Mouse (Mus musculus) A20 (cell line): Measurements from ENCODE around the gene Krt88.

ENCODE experiments used
- DNase-seq: peaks from one replicate; pipeline ENCODE4 v3.0.0-alpha.2; 2011; ENCODE audit warnings: low read depth, low spot score

The Krt88 gene

DNA sequence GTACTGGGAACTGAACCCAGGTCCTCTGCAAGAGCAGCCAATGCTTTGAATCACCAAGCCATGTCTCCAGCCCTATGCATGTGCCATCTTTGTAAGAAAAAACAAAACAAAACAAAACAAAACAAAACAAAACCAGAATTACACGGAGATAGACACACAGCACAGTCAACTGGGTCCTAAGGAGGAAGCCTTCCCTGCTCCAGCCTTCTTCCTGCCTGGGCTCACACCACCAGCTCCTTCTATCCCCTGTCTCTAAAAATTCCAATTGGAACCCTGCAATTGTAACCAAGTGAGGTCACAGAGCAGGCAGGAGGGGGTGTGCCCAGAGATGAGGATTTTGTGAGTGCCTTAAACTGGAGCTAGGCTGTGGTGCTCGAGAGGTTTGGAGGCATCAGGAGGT, at the start of gene Krt88:
Krt88 (plus strand) TSS at position 301 of the 400 bp plus-strand sequence.
- DNase-seq: no peak

DNA sequence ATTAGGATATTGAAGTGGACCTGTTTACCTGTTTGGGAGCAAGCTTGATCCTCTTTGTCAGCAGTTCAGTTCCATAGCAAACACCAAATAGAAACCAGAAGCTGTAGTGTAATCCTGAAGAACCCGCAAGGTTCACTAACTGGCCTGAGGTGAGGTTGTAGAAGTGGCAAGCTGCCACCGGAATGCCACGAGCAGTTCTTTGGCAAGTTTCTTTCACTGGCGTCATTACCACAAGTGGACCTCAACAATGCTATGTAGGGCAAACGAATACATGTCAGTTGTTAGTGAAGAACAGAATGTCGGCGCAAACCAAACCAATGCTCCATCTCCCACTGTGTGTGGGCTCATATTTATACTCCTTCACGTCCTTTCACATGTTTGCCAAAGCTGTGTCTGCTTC, 49.3 kb upstream of the Krt88 start:
- DNase-seq: no peak

DNA sequence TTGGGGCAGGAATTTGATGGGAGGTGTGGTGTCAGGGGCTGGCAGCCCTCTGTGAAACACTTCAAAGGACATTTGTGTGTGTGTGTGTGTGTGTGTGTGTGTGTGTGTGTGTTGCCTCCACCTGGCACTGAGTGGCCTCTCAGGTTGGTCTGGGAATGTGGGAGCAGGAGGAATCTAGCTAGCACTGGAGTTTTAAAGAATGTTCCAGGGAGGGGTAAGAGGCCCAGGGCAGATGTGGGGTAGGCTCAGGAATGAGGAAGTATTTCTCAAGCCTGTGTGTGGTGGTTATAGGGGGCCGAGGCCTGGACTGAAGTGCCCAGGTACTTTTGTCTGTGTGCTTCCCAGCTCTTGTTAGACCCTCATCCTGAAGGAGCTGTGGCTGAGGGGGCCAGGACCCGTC, 36.8 kb upstream of the Krt88 start, which contains the start of gene Krt7:
Krt7 (plus strand) TSS at position 269 of the 400 bp plus-strand sequence.
- DNase-seq: no peak

- DNase-seq: no peak
Observed at GRCm38 (mm10) chr15:101412188-101412587, 35.4 kb upstream of the Krt88 start.

- no peak for DNase-seq
Observed at GRCm38 (mm10) chr15:101413916-101414635, 33.5 kb upstream of the Krt88 start.

DNA sequence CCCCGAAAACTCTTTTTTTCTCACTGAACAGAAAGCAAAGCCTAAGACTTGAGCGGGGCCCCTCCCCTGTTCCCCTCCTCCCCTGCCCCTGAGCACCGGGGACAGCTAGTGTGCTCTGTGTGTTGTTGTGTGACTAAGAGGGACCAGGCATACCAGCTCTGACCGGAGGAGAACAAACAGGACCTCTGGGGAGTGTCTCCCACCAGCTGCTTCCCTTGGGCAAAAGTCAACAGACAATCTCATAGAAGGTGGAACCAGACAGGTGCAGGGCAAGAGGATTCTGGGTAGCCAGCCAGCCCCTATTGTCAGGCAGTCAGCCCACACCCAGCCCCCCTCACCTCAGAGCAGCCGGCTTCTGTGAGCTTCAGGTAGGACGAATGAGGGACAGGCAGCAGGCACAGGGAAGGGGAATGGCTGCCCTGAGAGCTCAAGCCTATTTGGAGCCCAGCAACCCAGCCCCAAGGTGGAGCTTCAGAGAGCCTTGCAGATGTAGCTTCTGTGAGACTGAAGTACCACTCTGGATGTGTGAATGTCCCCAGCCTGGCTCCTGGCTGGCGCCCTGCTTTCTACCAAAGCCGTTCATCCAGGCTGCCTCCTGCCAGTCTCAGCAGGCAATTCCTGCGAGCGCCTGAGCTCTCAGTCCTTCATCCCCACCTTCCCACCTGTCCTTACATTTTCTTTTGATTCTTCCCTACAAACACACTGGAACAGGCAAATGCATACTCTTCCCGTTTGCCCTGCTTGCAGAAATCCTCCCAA, 32.6 kb upstream of the Krt88 start:
- no peak for DNase-seq

DNA sequence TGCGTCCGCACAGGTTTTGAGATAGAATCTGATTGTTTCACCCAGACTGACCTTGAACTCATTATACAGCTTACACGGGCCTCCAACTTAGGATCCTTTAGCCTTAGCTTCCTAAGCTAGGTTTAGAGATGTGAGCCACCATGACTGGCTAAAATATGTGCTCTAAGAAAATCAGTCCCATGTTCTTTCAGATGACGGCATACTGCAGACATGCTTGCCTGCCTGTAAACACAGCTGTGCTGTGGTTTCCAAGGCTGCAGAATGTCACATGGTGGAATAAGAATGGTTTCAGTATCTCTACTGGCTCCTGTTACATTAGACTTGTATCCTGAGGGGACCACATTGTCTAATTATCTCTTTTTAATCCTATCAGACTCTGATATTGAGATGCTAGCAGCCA, 28.6 kb upstream of the Krt88 start:
- DNase-seq: no peak

DNA sequence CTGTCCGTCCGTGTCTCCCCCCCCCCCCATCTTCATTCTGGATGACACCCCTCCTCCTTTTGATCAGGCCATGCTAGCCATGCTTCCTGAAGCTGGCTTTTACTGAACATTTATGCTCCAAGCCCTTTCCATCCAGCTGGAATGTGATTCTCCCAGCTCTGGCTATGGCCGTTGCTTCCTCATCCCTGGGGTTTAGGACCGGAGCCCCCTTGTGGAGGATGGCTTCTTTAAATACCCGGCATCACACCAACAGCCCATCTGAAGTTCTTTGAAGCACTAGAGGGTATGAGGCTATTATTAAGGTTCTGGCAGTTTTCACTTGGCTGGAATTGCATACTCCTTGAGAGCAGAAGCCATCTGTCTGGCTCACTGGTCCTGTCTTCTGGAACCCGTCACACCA, 26.6 kb upstream of the Krt88 start:
- no peak for DNase-seq

GRCm38 (mm10) chr15:101424914-101425313, 22.6 kb upstream of the Krt88 start:
- DNase-seq: no peak

DNA sequence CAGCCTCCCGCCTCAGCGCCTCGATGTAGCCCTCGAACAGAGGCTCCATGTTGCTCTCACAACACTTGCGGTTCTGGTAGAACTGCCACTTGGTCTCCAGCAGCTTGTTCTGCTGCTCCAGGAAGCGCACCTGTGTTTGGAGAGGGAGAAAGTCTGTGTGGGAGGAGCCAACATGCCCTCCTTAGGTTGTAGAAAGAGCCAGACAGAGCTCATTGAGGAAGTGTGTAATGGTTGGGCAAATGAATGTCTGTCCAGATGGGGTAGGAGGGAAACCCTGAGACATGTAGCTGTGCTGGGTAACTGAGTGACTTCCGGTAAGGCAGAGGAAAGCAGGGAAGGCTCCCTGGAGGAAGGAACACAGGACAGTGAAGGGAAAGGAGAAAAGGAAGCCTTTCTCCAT, 10.9 kb upstream of the Krt88 start:
- DNase-seq: no peak

DNA sequence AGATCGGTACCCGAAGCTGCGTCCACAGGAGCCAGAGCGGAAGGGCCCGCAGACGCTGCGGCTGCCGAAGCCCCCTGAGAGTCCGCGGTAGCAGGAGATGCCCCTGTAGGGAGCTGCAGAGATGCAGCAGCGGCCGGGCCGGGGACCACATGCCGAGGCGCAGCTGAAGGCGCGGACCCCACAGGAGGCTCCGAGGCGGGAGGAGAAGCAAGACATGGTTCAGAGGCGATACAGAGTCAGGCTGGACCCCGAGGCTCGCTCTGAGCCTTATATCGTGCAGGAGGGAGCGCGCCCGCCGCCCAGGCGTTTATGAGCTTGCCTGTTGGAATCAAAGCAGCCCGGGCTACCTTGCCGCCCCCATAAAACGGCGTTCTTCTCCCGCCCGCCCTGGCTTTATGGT, 9.0 kb upstream of the Krt88 start, which contains the start of gene Krt87:
Krt87 (minus strand) TSS at position 250 of the 400 bp plus-strand sequence.
- DNase-seq: no peak

DNA sequence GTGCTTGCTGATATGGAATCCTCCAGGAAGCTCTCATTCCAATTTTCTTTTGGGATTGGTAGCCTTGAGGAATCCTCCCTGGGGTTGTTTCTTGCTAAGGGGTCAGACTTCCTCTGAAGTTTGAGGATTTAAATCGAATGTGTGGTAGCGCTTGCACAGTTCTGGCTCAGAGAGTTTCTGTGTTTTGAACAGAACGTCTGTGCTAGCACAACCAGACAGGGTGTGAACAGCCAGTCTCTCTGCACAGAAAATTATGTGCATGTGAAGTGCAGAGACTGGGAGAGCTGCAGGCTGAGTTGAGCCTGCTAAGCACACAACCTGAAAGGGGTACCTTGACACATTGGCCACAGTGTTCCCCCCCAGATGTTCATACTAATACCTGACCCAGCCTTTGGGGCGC, 6.7 kb upstream of the Krt88 start:
- DNase-seq: no peak

- no peak for DNase-seq
Observed at GRCm38 (mm10) chr15:101446572-101446971, 972 bp upstream of the Krt88 start.

DNA sequence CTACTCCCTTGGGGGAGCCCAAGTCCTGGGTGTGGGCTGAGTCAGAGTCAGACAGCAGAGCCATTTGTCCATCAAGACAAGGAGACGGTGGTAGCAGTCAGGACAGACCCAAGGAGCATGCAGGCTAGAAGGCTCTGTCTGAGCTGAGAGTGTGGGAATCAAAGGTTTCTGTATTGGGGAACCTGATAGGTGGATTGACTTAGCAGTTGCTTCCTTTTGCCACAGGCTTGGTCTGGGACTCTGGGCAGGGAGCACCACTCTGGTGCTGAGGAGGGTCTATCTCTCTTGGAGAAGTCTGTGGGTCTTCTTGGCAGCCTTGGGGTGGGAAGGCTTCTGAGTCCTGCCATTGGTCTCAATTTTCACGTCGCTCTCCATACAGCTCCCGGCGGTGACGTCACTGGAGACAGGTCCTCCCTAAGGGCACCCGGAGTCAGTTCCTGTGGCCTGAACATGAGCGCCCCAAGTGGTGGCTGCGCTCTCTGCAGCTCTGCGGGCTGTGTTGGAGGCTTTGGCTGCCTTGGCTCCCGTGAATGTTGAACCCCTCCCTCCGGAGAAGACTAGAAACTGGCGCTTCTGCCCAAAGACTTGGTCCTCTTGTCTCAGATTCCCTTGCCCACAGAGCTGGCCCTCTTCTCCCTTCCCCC, 5.7 kb downstream of the Krt88 start:
- DNase-seq: peak; percentile 58

GRCm38 (mm10) chr15:101454774-101455173, 7.2 kb downstream of the Krt88 start:
- no peak for DNase-seq

DNA sequence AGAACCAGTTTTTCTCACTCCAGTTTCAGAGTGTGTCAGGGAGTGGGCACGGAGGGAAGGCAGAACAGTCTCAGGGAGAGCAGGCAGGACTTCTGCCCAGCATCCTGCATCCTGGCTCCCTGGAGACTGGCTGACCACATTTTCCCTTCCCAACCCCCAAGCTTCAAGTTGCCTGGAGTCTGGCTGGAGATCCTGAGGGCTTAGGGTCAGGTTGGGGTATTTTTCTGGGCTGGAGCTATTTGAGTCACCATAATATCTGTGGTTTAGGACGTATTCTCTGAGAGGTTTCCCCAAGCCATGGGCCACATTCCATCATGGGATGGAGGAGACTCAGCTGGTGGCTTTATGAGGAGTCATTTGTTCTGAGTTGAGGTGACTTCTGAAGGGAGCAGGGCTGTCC, 7.7 kb downstream of the Krt88 start:
- DNase-seq: no peak

DNA sequence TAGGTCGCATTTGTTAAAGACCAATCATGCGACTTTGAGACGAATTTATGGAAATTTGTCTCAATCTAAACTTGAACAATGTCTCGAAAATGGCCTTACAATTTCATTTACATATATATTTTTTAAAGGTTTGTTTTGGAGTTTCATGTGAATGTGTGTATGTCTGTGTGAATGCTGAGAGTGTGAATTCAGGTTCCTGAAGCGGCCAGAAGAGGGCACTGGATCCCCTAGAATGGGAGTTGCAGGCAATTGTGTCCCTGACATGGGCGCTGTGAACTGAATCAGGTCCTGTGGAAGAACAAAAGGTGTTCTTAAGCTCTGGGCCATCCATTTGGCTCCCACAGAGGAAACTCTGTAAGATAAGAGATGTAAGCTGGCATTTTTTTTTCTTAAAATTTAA, 8.3 kb downstream of the Krt88 start:
- DNase-seq: no peak

DNA sequence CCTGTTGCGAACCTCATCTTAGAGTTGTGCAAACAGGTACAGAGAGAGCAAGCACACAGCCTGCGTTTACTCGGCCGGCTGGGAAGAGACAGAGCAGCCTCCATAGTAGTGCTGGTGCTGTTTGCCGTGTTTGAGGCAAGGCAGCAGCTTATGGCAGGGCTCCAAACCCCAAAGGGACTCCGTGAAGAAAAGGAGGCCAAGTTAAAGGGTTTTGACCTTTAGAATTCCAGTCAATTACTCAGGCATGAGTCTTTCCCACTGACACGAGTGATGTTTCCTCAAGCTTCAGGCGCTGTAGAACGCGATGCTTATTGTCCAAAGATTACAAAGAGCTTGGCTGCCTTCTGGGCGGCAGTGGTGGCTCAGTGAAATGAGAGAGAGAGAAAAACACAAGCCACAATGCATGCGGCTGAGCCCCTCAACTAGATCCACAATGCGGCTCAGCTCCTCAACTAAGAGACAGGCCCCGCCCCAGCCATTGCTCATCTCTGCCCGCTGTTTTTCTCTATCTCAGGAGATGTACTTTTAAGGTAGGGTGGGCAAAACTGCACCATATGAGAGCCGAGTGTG, 10.9 kb downstream of the Krt88 start:
- no peak for DNase-seq

GRCm38 (mm10) chr15:101459283-101459682, 11.7 kb downstream of the Krt88 start:
- DNase-seq: peak; percentile 24

GRCm38 (mm10) chr15:101463651-101464050, 16.1 kb downstream of the Krt88 start, which contains the start of gene Krt81:
Gene Krt81 (minus strand): TSS chr15:101463751.
- DNase-seq: no peak

DNA sequence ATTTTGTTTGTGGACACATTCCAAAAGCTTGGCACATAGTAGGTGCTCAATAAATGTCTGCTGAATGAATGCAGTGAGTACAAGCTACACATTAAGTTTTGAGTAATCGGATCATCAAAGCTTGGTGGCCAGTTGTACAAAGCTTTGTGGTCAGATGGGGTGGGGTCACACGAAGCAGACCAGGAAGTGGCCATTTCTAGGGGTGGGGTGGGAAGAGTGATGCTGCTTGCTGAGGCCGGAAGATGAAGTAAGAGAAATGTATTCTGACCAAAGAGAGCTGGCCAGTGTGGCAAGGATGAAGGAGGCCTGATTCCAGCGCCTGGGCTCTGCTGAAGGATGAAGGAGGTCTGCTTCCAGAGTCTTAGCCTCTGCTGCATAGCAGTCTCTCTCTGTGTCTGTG, 21.5 kb downstream of the Krt88 start:
- no peak for DNase-seq

- no peak for DNase-seq
Observed at GRCm38 (mm10) chr15:101472952-101473528, 25.5 kb downstream of the Krt88 start, which contains the start of gene Krt86. Gene Krt86 (plus strand): TSS chr15:101473478.
